Mouse (Mus musculus) C2C12 (cell line): ENCODE data around the gene Camta1.

ENCODE experiments used
- CEBPB ChIP-seq: IDR thresholded peaks from one replicate; pipeline ENCODE4 v1.6.1; 2011; ENCODE audit warnings: low read depth, mild to moderate bottlenecking, control low read depth, moderate library complexity
- CTCF ChIP-seq: IDR thresholded peaks from one replicate; pipeline ENCODE4 v1.5.1; 2011; ENCODE audit not compliant: control insufficient read depth, insufficient read depth, insufficient read length

DNA sequence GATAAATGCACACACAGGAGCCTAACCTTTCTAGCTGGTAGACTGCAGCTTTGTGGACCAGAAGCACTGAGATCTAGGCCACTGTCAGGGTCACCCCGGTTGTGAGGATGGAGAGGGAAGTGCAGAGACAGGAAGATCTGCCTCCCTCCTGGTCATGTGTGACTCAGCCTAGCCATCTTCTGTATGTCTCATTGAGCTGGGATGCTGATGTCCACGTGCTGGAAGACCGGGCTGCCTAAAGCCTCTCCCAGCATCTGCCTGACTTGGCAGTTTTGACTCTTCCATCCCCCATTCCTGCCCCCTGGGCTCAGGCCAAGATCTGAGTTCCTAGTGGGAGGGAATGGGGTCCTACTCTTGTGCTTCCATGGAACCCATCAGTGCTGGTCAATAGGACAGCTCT is 557.7 kb downstream of the Camta1 start:
- TF ChIP-seq CEBPB (no peak), CTCF (no peak)
